Mouse (Mus musculus): ENCODE results near the gene Gm16503. TPM values are rescaled to one million over a fixed set of nuclear protein-coding genes. Genes with fewer than 3 reads are reported as not detected.
"Not testable (repeated sequence)": the region's sequence is repeated elsewhere in the genome, so short reads cannot be mapped to it uniquely, and the experiment has no call there.

Gene Gm16503
- total and polyA plus RNA-seq, 3 experiments = 0.14 to 0.27 TPM; not detected in 1

DNA sequence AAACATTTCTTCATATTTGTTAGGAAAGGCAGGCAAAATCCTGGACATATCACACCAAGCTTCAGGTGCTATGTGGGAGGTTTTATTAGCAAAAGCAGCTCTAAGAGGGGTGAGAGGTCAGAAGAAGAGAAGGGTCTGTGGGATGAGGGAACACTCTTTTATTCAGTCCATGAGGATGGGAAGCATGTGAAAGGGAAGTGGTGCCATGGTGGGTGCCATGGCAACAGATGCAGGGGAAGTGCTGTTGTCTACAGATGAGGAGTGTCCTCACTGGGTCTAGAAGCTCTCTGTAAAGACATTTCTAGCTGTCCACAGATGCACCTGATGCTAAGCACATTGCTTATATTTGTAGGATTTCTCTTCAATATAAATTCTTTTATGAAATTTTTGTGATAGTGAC lies 1.1 kb downstream of the Gm16503 start:
- H3K9me3 ChIP-seq (replicated peaks; ENCODE audit: insufficient read depth, low read length) = no peaks in the 10 kb centered on the region
- H3K27me3 ChIP-seq (ENCODE audit: control insufficient read depth in 1 of 2, insufficient read depth in 2 of 2, low read length in 2 of 2) = no peaks in the 10 kb centered on the region
- H3K4me1 ChIP-seq (ENCODE audit: control insufficient read depth in 1 of 2, insufficient read depth in 2 of 2, low read length in 2 of 2) = no peaks in the 10 kb centered on the region
- no peaks in the 10 kb centered on the region for H3K79me2 ChIP-seq (ENCODE audit: control insufficient read depth, insufficient read depth, low read length, poor library complexity)
- H3K36me3 ChIP-seq (ENCODE audit: control insufficient read depth in 1 of 2, insufficient read depth in 2 of 2, low read length in 2 of 2) = no peaks in the 10 kb centered on the region
- no peak overlapping the region for H3K4me3 ChIP-seq (ENCODE audit: control insufficient read depth in 1 of 2, insufficient read depth in 1 of 2, low read depth in 2 of 2, low read length in 2 of 2)
- no peak overlapping the region for H3K9ac ChIP-seq (ENCODE audit: control insufficient read depth, low read depth, low read length, poor library complexity, severe bottlenecking)
- no peak overlapping the region for H3K27ac ChIP-seq (ENCODE audit: control insufficient read depth, low read depth, low read length)
- TF ChIP-seq TBP (IDR thresholded peaks at IDR 0.05; ENCODE audit: low read depth, low read length) (no peak), EP300 (IDR thresholded peaks at IDR 0.05; ENCODE audit: low read depth in 1 of 2, low read length in 2 of 2) (no peak), ZKSCAN1 (IDR thresholded peaks at IDR 0.05; ENCODE audit: low read depth, low read length) (no peak), ZNF384 (IDR thresholded peaks at IDR 0.05; ENCODE audit: low read depth, low read length) (no peak), CHD1 (IDR thresholded peaks at IDR 0.05; ENCODE audit: low read depth, low read length) (no peak), HCFC1 (IDR thresholded peaks at IDR 0.05; ENCODE audit: low read depth, low read length) (no peak), ETS1 (IDR thresholded peaks at IDR 0.05; ENCODE audit: low read depth, low read length) (no peak), NELFE (IDR thresholded peaks at IDR 0.05; ENCODE audit: low read depth, low read length) (no peak), E2F4 (IDR thresholded peaks at IDR 0.05; ENCODE audit: borderline replicate concordance, low read depth, low read length) (no peak), NRF1 (IDR thresholded peaks at IDR 0.05; ENCODE audit: insufficient read depth, low read depth, low read length, poor library complexity, severe bottlenecking) (no peak), MAZ (IDR thresholded peaks at IDR 0.05; ENCODE audit: low read depth, low read length) (no peak), POLR2AphosphoS5 (IDR thresholded peaks at IDR 0.05; ENCODE audit: borderline replicate concordance, low read depth, low read length) (no peak), GABPA (IDR thresholded peaks at IDR 0.05; ENCODE audit: low read depth, low read length) (no peak), SMC3 (IDR thresholded peaks at IDR 0.05; ENCODE audit: low read depth, low read length) (no peak), CTCF (IDR thresholded peaks at IDR 0.05 in 2 of 3, conservative IDR thresholded peaks at IDR 0.05 in 1 of 3; ENCODE audit: control insufficient read depth in 1 of 3, insufficient read depth in 1 of 3, low read depth in 2 of 3, low read length in 3 of 3, poor library complexity in 1 of 3, severe bottlenecking in 1 of 3) (no peak), ZMIZ1 (IDR thresholded peaks at IDR 0.05; ENCODE audit: low read depth, low read length) (no peak), MEF2A (IDR thresholded peaks at IDR 0.05; ENCODE audit: extremely low read depth, insufficient replicate concordance, low read depth, low read length, poor library complexity, severe bottlenecking) (no peak), MAX (IDR thresholded peaks at IDR 0.05; ENCODE audit: low read length) (no peak)
- DNase-seq (ENCODE audit: low read depth, low spot score) = no peak

DNA sequence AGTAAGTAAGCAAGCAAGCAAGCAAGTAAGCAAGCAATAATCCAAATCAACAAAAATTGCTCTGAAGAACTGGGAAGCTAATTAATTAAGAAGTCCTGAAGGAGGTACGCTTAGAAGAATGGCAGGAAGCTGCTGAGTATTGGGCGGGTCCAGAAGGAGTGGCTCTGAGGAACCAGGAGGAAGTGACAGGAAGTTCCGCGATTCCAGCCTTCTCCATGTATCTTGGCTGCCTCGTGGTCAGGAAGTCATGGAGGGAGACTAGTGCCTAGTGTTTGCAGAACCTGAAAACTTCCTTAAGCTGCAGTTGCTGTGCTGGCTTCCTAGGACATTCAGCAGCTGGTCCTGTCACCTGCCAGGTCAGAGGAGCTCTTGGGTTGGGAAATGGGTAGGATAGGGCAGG lies 13.1 kb downstream of the Gm16503 start, which contains the start of gene Zfp985:
Gene Zfp985, plus strand, starts transcription at position 207 of the 400 bp plus-strand sequence.
- H3K27ac ChIP-seq (ENCODE audit: control insufficient read depth, low read depth, low read length); H3K79me2 ChIP-seq (ENCODE audit: control insufficient read depth, insufficient read depth, low read length, poor library complexity); H3K4me3 ChIP-seq (ENCODE audit: control insufficient read depth in 1 of 2, insufficient read depth in 1 of 2, low read depth in 2 of 2, low read length in 2 of 2); H3K27me3 ChIP-seq (ENCODE audit: control insufficient read depth in 1 of 2, insufficient read depth in 2 of 2, low read length in 2 of 2); H3K9ac ChIP-seq (ENCODE audit: control insufficient read depth, low read depth, low read length, poor library complexity, severe bottlenecking); DNase-seq (ENCODE audit: low read depth, low spot score); H3K9me3 ChIP-seq (replicated peaks; ENCODE audit: insufficient read depth, low read length); H3K36me3 ChIP-seq (ENCODE audit: control insufficient read depth in 1 of 2, insufficient read depth in 2 of 2, low read length in 2 of 2); H3K4me1 ChIP-seq (ENCODE audit: control insufficient read depth in 1 of 2, insufficient read depth in 2 of 2, low read length in 2 of 2): not testable (repeated sequence)

DNA sequence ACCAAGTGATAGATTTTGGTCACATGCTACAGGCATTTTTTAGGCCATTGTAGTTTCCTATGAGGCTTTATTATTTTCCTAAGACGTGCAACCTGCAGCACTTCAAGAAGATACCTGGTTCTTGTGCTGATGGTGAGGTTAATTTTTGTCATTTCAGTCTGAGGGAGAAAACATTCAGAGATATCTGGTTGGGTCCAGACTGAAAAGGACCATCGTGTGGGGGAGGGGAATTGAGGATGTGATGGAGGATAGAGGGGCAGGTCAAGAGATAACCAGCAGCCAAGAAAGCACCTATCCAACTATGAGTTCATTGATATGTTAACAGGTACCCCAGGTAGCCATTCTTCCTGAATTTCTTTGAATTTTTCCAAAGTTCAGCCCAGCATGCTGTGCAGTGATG lies 14.3 kb downstream of the Gm16503 start:
- H3K36me3 ChIP-seq (ENCODE audit: control insufficient read depth in 1 of 2, insufficient read depth in 2 of 2, low read length in 2 of 2); H3K4me3 ChIP-seq (ENCODE audit: control insufficient read depth in 1 of 2, insufficient read depth in 1 of 2, low read depth in 2 of 2, low read length in 2 of 2); DNase-seq (ENCODE audit: low read depth, low spot score); H3K79me2 ChIP-seq (ENCODE audit: control insufficient read depth, insufficient read depth, low read length, poor library complexity); H3K9me3 ChIP-seq (replicated peaks; ENCODE audit: insufficient read depth, low read length); H3K27me3 ChIP-seq (ENCODE audit: control insufficient read depth in 1 of 2, insufficient read depth in 2 of 2, low read length in 2 of 2); H3K9ac ChIP-seq (ENCODE audit: control insufficient read depth, low read depth, low read length, poor library complexity, severe bottlenecking); H3K27ac ChIP-seq (ENCODE audit: control insufficient read depth, low read depth, low read length); H3K4me1 ChIP-seq (ENCODE audit: control insufficient read depth in 1 of 2, insufficient read depth in 2 of 2, low read length in 2 of 2): not testable (repeated sequence)

- not testable (repeated sequence) for H3K9ac ChIP-seq (ENCODE audit: control insufficient read depth, low read depth, low read length, poor library complexity, severe bottlenecking); H3K36me3 ChIP-seq (ENCODE audit: control insufficient read depth in 1 of 2, insufficient read depth in 2 of 2, low read length in 2 of 2); H3K4me1 ChIP-seq (ENCODE audit: control insufficient read depth in 1 of 2, insufficient read depth in 2 of 2, low read length in 2 of 2); H3K27me3 ChIP-seq (ENCODE audit: control insufficient read depth in 1 of 2, insufficient read depth in 2 of 2, low read length in 2 of 2); DNase-seq (ENCODE audit: low read depth, low spot score); H3K79me2 ChIP-seq (ENCODE audit: control insufficient read depth, insufficient read depth, low read length, poor library complexity); H3K27ac ChIP-seq (ENCODE audit: control insufficient read depth, low read depth, low read length); H3K9me3 ChIP-seq (replicated peaks; ENCODE audit: insufficient read depth, low read length); H3K4me3 ChIP-seq (ENCODE audit: control insufficient read depth in 1 of 2, insufficient read depth in 1 of 2, low read depth in 2 of 2, low read length in 2 of 2)
Measured at GRCm38 (mm10) chr4:147556921-147557320, 16.9 kb downstream of the Gm16503 start.
